Mouse (Mus musculus): ENCODE measurements at regions not wholly inside any gene's neighbourhood (a gene's known extent, or its start where the extent isn't known, plus 50 kb on each side); places are given as distances from the start of the nearest gene placed in this dataset.

DNA sequence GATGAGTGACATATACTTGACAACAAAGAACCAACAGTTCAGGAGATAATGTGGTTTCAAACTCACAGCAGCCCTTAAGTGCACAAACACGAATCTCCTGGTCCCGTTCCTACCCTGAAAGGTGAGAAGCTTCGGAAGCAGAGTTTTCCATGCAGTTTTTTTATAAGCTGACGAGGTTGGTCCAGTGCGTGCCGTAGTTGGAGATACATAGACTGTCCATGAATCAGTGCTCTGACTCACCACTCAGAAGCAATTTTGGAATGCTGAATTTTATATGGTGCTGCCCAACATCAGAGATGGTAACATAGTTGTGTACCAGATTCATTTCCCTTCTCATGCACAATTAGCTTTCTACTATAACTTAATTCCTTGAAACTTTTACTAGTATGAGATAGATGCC is 2263.3 kb upstream of the Gm7489 start:
- intact Hi-C loops (cut with DNase I), result no loop called here
- no peak for DNase-seq (ENCODE audit: low spot score)

DNA sequence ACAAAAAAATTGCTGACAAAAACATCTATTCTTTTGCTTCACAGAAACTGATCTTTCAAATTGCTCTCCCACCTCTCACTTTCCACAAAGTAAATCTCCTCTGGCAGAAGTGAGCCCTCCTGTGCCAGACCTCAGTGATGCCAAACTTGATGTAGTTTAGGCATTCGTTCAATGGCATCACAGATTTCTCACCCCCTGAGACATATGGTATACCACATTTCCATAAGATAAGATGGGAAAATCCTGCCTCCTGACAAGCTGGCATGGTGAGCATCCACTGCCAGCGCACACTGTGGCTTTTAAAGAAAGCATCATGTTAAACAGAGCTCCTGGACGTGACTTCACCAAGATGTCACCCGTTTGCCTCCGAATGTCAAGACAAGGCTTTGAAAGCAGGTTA is 2257.2 kb upstream of the Gm7489 start:
- intact Hi-C loops (cut with DNase I), result no loop called here
- no peak for DNase-seq (ENCODE audit: low spot score)

DNA sequence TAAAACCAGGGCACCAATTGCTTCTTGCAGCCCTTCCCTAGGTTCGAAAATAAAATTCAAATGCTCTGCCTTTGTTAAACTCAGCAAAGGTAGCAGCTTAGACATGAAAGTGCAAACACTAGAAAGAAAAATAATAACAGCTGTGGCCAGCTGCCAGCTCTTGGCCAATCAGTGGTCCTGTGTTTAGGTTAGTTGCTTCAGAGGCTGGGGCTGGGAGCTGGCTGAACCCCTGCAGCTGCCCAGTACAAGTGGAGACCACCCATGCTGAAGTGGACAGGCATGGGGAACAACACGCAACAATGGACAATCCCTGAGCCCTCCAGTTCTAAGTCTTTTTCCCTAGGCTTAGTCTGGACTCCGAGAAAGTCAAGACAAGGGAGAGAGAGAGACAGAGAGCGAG is 2256.2 kb upstream of the Gm7489 start:
- intact Hi-C loops (cut with DNase I), result no loop called here
- no peak for DNase-seq (ENCODE audit: low spot score)

DNA sequence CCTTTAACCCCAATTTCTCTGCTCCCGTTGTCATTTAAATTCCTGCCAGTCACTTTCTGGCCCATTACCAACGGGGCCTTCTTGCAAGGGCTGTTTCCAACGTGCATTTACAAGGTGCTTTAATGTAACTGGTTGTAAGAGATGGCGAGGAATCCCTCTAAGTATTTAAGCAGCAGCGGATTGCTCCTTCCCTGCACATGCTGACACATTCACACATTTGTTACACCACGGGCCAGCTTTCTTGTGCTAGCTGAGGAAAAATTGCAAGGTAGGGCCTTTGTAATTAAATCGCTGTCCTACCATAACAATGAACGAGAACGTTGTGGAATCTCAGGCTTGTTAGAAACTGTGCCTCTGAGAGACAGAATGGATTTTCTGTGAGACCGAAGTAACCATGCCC is 2252.8 kb upstream of the Gm7489 start:
- DNase-seq (ENCODE audit: low spot score), result no peak
- intact Hi-C loops (cut with DNase I), result no loop called here

DNA sequence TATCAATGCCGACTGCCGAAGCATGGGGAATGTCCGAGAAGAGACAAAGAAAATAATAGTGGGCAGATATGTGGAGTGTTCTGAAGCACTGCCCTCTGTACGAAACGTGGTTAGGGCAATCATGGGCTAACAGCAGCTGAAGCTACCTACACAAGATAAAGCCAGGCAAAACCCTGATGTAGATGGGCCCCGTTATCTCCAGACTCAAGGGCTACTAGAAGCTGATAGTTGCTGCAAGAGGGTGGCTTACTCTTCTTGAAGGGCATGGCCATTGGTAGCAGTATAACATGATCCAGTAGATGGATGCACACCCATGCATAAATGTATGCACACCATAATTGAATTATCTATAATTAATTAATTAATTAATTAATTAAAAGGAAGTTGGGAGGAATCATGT is 2251.6 kb upstream of the Gm7489 start:
- intact Hi-C loops (cut with DNase I), result no loop called here

DNA sequence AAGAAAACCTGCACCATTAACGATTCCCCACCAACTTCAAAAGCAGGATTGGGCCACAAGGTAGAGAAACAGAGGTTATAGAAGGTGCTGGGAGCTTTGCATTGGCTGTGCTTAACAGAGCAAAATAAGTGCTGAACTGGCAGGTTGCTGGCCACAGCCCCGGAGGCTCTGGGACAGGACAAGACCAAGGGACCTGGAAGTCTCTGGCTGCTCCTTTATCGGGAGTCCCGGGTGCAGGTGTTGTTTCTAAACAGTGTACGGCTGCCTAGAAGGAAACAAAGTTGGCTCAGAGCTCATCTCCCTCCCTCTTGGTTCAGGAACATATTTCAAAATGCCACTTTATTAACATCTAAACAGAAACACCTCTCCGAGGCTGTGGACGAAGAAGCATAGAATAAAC is 2250.0 kb upstream of the Gm7489 start:
- DNase-seq (ENCODE audit: low spot score), result no peak
- intact Hi-C loops (cut with DNase I), result no loop called here

More for the DNA sequence above, 2251.6 kb upstream of the Gm7489 start:
- no peak for DNase-seq (ENCODE audit: low spot score)

DNA sequence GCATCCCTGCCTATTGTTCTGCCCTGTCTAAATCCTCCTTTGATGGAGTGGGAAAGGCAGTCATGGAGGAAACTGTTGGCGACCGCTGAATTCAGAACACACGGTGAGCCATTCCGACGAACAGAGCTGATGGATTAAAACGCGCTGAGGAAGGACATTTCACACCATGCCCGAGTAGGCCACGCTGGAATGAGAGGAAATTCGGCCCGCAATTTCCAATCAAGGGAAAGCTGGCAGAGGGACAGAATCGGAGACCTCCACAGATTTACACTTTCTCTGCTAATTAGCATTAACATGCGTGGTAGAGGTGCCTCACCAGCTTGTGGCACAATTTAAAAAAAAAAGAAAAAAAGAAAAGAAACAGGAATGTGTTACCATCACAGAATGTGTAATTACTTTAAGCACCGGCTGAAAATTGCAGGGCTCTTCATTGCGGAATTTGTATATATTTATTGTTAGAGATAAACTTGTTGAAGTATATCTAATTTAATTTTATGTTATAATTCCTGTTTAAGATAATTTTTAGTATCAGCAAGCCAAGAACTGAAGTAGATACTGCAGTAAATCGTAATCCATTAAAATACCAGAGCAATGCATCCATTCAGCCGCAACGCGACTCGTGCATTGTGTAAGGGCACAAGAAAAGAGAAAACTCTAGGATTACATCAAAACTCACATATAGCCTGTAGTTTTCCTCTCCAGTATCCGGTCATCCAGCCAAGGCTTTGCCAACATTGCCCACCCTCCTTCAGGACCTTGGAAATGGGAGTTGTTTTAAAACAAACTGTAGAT is 2249.4 kb upstream of the Gm7489 start:
- intact Hi-C loops (cut with DNase I), result no loop called here
- no peak for DNase-seq (ENCODE audit: low spot score)

DNA sequence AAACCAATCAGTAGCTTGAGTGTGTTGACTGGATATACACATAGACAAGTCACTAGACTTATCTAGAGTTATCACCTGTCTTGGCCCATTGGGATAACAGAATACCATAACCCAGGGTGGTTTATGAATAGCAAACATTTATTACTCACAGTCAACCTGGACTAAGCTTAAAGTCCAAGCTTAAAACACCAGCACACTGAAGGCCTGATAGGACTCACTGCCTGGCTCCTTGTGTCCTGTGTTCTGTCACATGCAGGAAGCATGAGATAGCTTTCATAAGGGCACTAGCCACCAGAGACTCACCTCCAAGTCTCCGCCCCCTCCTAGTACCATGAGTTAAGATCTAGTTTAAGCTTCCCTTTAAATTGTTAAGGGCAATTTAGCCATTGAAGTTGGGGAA is 2247.1 kb upstream of the Gm7489 start:
- DNase-seq (ENCODE audit: low spot score), result no peak
- intact Hi-C loops (cut with DNase I), result no loop called here

DNA sequence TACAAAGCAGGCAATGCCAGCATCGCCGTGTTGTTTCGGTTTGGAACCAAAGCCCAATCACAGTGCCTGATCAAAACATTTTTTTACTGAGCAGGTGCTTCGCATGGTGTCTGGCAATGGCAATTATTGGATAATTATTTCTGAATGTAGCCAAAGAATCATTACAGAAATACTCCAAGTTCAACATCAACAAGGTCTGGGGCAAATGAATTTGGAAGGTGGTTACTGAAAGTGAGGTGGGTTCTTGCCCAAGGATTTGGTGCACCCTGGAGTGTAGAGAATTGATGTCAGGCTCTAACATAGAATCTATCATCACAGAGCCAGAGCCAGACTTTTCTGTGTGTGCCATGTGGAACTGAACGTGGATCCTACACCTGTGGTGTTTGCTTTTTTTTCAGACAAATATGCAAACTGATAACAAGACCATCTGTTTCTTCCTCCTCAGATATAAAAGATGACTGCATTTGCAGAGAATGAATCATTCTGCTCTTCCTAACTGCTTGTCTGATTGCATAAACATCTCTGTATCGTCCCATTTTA is 2240.9 kb upstream of the Gm7489 start:
- DNase-seq (ENCODE audit: low spot score), result no peak
- intact Hi-C loops (cut with DNase I), result no loop called here

DNA sequence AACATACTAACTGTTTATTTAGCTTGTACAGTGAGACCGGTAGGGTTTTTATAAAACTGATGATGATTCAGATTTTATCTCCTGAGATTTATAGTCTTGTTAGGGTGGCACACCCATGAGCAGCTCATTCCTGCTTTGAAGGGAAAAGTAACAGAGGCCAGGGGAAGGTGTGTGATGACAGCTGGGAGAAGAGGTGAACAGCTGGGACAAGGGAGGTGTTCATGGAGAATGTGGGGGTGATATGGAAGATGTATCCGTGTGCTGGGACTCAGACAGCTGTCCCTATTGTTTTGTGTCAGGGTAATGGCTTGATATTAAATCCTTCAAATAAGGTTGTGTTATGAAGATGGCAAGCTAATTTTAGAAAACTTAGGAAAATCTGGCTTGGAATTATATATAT is 2238.4 kb upstream of the Gm7489 start:
- DNase-seq (ENCODE audit: low spot score), result no peak
- intact Hi-C loops (cut with DNase I), result no loop called here

DNA sequence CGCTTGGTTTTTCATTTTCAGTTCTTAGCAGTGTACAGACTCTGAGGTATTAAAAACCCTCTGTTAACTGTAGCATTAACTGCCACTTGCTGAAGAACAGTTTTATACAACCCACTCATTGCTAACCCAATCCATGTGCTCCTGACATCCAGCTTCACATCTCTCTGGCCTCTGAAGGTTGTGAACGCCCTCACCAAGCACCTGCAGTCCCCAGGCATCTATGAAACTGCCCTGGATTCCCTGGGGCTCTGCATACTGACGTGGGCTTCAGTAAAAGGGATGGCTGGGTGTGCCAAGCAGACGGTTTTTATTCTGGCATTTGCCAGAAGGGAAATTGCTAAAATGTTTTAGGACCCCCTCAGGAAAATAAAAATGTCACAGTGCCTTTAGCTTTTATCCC is 2232.2 kb upstream of the Gm7489 start:
- no peak for DNase-seq (ENCODE audit: low spot score)
- intact Hi-C loops (cut with DNase I), result no loop called here

DNA sequence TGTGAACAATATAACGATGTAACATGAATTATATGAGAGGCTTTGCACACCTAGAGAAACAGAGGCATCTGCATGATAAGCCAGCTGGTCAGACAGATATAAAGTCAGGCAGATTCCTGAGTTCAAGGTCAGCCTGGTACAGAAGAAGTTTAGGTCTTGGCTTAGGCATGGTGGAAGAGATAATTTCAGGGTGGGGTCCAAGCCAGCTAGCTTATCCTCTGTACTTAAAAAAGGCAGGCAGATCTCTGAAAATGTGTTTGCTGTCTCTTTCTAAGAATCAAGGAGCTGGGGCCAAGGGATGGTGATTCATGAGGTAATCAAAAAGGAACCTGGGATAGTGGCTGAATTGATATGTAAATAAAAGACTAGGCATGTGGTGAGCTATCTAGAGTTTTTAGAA is 2227.1 kb upstream of the Gm7489 start:
- intact Hi-C loops (cut with DNase I), result no loop called here
- no peak for DNase-seq (ENCODE audit: low spot score)

DNA sequence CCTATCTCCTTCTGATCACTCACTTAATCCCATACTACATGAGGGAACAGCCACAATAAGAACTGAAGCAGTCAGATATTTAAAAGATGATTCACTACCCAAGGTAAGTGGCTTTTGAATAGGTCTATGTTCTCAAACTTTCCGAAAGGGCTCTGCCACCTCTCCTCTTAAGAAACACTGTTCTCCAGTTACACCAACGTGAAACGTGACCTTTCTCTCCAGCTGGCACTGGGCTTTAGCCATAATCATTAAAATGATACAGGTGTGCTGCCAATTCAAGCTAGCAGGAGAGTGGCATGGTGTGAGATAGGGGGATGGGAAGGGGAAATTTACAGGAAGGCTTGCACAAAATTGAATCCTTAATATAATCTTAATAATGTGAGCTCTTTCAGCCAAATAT is 2216.4 kb upstream of the Gm7489 start:
- DNase-seq (ENCODE audit: low spot score), result no peak
- intact Hi-C loops (cut with DNase I), result no loop called here

DNA sequence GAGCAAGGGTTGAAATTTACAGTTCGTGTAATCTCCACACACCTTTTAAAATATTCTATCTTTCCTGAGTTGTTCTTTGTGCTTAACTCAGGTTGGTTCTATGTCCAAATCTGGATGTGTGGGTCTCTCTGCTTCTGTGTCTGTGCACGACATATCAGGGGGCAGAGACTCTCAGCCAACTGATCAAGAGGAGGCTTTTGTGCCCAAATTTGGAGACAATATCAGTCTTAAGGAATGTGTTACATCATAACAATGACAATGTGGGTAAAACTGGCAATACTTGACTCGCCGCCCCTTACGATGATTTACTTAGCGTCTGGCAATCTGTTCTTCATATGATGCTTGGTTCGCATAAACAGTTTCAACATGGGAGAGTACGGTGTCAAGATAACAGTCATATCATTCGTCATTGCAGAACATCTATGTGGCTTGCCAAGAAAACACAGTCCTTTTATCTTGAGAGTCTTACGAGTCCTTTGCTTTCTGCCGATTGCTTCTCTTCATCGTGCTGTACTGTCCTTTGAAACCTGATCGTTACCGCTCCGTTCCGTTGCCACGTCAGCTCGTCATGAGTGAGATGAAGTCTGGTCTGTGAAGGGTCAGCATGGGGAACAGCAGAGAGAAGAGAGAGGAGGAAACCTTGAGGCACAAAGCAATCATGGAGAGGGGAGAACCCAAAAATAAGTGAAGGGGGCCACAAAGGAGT is 2212.9 kb upstream of the Gm7489 start:
- DNase-seq (ENCODE audit: low spot score), result no peak

DNA sequence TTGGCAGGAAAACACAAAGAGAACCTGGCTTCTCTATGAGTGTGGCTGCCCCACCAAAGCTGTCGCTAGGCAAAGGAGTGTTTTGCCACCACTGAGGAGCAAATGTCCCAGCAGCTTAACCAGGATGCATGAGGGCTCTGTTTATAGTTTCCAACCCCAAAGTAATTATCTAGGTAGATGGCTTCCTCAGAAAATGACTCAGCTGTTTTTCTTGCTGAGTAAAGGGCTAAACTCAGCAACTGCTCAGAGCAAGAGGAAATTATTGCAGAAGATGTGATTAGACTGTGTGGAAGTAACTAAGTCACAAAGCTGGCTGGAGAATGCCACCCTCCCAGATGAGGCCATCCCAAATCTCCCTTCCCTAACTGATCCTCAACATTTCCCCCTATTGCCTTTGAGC is 2211.2 kb upstream of the Gm7489 start:
- intact Hi-C loops (cut with DNase I), result no loop called here

More for the DNA sequence above, 2212.9 kb upstream of the Gm7489 start:
- intact Hi-C loops (cut with DNase I), result no loop called here

DNA sequence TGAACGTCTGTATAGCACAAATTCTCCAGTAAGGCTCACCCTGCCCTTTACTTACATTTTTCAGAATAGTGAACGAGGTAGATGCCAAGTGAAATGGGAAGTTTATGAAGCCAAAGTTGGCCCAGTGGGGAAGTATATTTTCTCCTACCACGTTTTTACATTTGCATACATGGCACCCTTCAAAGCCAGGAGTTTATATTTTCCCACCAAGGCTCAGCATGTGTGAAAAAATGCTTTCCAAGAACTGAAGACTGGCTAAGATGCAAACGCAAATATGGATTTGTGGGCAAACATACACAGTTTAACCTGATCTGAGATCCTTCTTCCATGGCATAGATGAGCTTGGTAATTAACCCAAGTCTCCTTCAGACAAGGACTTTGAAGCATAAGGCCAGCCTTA is 2209.4 kb upstream of the Gm7489 start:
- no peak for DNase-seq (ENCODE audit: low spot score)
- intact Hi-C loops (cut with DNase I), result no loop called here

More for the DNA sequence above, 2211.2 kb upstream of the Gm7489 start:
- no peak for DNase-seq (ENCODE audit: low spot score)

DNA sequence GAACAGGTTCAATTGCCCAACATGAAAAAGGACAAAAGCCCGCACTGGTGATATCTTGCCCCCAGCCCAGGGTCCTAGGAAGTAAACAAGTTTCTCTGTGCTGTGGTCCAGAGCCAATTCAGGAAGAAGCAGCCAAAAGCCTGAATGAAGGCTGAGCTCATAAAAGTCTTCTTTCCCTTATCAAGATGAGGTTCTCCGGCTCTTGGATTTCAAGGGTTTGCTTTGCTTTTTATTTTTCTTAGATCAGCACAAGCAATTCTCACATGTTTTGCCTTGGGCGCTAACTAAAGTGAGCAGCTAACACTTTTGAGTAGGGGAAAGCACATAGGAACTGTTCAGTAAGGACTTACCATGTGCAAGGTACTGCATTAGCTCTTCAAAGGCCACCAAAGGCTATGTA is 2208.0 kb upstream of the Gm7489 start:
- intact Hi-C loops (cut with DNase I), result no loop called here
- no peak for DNase-seq (ENCODE audit: low spot score)

DNA sequence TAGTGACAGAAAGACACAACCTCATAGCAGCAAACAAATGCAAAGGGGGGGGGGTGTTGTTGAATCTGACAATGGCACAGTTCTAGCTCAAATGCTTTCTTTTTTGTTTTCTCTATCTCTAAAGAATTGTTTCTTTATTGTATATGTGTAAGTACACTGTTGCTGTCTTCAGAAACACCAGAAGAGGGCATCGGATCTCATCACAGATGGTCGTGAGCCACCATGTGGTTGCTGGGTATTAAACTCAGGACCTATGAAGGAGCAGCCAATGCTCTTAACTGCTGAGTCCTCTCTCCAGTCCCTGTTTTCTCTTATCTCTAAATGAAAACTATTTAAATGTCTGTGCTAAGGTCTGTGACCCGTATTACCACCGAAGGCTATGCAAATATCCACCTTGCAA is 2207.4 kb upstream of the Gm7489 start:
- no peak for DNase-seq (ENCODE audit: low spot score)
- intact Hi-C loops (cut with DNase I), result no loop called here

DNA sequence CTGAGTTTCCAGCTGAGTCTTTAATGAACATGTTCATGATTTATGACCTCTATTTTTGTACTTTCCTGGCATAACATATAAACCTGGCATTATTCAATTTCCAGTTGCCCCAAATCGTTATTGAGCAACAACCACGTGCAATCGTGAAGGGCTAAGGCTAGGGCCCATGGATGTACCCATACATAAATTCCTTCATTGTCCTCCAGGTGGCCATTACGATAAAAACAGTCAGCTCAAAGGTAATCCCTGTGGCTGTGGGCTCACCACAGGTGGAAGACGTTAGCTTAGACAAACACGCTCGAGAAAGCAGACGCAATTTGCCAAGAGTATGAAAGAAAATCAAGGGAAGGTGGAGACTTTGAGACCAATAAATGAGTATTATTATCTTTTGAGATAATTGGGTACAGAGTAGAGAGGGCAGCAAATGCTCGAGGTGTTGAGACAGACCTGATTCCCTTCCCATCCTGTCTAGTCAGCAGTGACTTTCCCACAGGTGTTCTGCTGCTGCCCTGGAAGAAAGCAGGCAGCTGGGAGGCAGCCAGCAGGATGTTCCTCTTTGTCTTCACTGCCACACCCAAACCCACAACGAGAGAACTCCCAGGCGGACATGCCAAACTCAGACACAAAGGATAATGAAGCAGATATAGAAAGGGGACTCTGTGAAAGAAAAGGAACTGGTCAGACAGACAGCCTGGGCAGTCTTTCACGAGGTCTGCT is 2205.4 kb upstream of the Gm7489 start:
- DNase-seq (ENCODE audit: low spot score), result no peak
- intact Hi-C loops (cut with DNase I), result no loop called here

DNA sequence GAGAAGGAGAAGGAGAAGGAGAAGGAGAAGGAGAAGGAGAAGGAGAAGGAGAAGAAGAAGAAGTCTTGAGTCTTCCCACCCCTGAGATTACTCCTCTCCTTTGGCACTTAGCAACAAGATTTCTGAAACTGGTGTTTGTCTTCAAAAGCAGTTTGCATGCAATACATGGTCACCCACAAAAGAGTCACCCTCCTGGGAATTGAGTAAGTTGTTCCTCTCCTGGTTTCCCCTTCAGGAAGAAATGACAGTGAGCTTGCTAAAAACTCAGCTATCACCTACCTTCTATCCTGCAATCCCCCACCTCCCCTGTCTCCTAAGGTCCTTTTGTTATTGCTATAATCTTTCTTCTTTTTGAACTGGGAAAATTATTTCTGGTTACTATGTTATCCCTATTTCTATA is 2204.2 kb upstream of the Gm7489 start:
- DNase-seq (ENCODE audit: low spot score), result no peak
- intact Hi-C loops (cut with DNase I), result no loop called here

DNA sequence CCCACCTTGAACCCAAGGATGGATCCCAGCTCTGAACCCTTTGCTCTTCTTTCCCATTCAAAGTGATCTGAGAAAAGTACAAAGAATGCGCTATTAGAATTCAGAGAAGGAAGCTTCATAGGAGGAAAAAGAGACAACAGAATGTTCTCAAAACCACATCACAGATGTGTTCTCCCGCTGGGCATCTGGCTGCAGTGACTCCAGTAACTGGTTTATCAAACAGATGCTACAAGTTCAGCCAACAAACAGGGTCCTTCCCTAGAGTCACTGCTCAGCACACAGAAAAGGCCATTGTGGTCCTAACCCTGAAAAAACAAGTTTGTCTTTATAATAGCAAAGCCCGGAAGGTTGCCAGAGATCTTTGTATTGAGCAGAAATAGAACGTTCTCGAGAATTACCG is 2203.5 kb upstream of the Gm7489 start:
- intact Hi-C loops (cut with DNase I), result no loop called here
- DNase-seq (ENCODE audit: low spot score), result no peak
